Mouse (Mus musculus) testis, adult 2 months (tissue): ENCODE measurements around the gene Nbas.

Experiments
- CTCF ChIP-seq: fragments of 200-500 bp; IDR thresholded peaks from 2 replicates; pipeline ENCODE4 v1.5.1; 2012; ENCODE audit warnings: low read depth, mild to moderate bottlenecking, inconsistent platforms, low read length, moderate library complexity; ENCODE audit not compliant: control insufficient read depth, insufficient read depth, insufficient replicate concordance
- POLR2A ChIP-seq: fragments of 200-500 bp; IDR thresholded peaks from 2 replicates; pipeline ENCODE4 v1.6.1; 2012; ENCODE audit warnings: low read depth, mild to moderate bottlenecking, inconsistent platforms, low read length, moderate library complexity; ENCODE audit not compliant: control insufficient read depth

DNA sequence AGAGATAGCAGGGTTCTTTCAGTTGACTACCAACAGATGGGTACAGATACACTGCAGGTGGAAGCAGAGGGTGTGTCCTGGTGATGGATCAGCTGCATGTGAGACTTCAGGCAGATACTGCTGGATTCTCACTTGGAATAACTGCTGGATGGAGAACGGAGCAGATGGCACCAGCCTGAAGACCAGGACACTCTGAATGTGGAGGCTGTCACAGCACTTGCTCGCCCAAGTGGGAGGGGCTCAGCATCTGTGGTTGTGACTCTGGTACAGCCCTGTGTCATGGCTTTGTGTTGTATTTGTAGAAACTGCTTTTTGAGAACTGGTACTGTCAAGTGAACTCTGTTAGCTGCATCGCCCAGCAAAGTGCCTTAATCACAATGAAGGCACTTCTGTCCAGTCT, 231.3 kb downstream of the Nbas start:
- TF ChIP-seq POLR2A, result no peak
- no peak for TF ChIP-seq CTCF
